Mouse (Mus musculus) adrenal gland, postnatal 25 days (tissue): ENCODE measurements at regions not wholly inside any gene's neighbourhood (a gene's known extent, or its start where the extent isn't known, plus 50 kb on each side); places are given as distances from the start of the nearest gene placed in this dataset.
A peak's percentile ranks its signal among the peaks of the same experiment; 100 is the strongest.

Source experiments
- DNase-seq: peaks from one replicate; pipeline ENCODE4 v3.0.0; 2021; ENCODE audit warnings: mixed read lengths

DNA sequence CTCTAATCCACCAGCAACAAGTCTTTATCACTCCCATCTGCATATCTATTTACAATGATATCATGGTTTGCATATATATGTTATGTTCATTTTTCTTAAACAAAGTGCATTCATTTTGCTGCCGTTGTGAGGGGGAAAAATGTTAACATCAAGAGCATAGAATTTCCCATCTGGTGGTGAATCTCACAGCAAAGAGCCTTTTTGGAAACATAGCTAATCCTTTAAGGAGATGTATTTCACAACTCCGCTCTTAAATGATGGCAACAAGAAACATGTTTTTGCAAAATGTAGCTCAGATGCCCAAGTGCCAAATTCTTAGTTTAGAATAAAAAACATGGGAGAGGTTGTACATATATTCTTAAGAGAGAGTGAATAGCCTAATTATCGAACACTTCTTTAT, 99.3 kb upstream of the Col1a2 start:
- DNase-seq, result no peak

DNA sequence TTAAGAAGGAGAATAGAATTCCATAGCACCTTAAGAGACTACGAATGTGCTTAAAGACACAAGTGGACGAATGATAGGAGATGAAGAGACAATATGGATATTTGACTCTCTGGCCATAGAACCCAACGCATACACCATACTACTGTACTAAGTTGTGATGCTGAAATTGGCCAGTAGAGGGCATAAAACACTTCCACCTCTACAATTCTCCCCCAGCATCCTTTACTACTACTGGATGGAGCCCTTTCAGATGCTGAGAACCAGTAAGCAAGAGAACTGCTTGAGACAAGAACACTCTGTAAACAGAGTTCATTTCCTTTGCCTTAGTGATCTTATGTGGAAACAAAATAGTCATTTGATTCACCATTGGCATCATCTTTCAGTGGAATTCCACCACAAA, 96.9 kb upstream of the Col1a2 start:
- no peak for DNase-seq

DNA sequence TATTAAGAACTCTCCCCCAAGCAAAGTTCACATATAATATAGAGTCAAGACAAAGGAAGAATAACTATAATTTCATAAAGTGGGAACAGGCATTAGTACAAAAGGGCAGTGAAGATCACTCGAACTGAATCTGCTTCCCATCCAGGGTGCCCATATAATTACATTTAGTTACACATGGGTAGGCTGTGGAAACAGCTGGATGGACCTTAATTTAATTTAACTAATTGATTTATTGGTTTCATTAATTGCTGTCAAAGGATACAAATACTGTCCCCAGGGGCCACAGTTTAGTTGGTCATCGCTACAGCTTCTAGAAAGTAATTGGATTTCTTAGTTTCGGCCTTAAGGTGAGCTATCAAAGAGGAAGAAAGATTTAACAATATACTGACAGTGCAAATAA, 91.4 kb upstream of the Col1a2 start:
- no peak for DNase-seq

- DNase-seq, result peak; percentile 65
These were observed 90.4 kb upstream of the Col1a2 start for GRCm38 (mm10) chr6:4414166-4414565.

DNA sequence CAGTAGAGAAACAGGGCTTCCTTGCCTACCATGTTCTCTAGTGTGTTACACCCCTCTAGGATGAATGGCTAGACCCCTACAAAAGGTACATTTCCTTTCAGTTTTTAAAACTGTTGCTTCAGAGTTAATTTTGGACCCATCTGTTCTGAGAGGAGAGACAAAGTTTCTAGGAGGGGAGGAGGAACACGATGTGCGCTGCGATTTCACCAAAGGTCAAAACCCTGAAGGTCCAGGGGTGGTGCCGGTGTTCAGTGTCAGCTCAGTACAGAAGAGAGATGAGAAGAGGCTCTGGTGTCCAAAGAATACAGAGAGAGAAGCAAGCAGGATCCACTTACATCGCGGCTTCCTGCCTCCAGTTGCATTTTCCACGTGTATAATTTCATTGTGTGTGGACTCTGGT, 89.4 kb upstream of the Col1a2 start:
- no peak for DNase-seq

- no peak for DNase-seq
These were observed 87.3 kb upstream of the Col1a2 start for GRCm38 (mm10) chr6:4417247-4417709.

GRCm38 (mm10) chr6:4418376-4418775, 86.2 kb upstream of the Col1a2 start:
- no peak for DNase-seq

DNA sequence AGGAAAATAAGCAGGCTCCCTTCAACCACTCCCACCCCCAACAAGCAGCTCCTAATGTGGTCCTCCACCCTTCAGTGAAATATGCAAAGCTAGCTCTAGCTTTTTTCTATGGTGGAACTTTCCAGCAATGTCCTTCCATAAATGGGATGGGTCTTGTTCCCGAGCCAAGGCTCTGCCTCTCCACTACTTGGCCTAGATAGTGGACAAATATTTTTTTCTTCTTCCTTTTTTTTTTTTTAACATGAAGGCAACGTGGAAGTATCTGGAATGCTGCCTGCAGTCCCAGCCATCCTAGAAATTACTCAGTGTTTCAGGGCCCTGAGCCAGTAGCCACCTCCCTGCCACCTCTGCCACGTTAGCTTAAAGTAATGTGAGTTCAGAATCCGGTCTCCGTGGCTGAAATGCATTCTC, 85.7 kb upstream of the Col1a2 start:
- DNase-seq, result peak; percentile 46

- DNase-seq, result no peak
These were observed 83.1 kb upstream of the Col1a2 start for GRCm38 (mm10) chr6:4421466-4421865.

- DNase-seq, result no peak
These were observed 77.5 kb upstream of the Col1a2 start for GRCm38 (mm10) chr6:4427122-4427521.

DNA sequence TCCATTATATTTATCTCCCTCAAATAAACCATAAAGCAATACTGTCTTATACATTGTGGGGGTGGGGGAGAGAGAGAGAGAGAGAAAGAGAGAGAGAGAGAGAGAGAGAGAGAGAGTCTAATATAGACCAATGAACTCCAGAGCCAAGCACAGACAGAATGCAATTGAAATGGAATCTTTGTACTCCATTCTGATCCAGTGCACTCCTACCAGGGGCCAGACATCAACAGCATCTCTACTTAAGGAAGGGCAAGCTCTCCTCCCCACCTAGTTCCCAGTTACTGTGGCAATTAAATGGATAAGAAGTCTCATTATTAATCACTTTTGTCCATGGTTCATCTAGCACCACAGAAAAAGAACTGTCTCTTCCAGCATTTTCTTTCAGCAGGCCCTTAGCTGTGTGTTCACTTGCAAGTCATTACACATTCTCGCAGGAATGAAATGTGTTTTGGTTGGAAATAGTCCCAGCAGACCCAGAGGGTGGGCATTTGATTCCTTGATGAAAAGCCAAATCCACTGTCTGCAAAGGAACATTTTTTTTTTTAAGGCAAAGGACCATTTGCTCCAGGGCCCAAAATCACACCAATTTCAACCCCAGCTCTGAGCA, 73.8 kb upstream of the Col1a2 start:
- no peak for DNase-seq

- DNase-seq, result no peak
These were observed 72.4 kb upstream of the Col1a2 start for GRCm38 (mm10) chr6:4432192-4432591.

DNA sequence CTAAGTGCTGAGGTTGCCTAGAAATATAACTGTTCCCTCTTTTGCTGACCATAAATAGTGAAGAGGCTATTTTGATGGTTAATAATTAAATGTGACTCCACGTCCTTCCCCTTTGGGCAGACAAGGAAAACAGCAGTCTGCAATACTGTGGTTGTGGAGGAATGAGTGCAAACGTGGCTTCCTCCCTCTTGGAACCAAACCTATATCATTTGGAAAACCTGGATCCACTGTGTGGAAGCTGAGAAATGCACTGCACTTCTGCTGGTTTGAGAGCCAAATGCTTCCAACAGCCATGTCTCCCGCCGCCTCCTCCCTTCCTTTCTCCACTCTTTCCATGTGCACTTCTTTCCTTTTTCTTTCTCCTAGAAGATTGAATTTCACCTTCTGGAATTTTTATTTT, 68.2 kb upstream of the Col1a2 start:
- DNase-seq, result no peak

- no peak for DNase-seq
These were observed 67.7 kb upstream of the Col1a2 start for GRCm38 (mm10) chr6:4436874-4437273.

GRCm38 (mm10) chr6:4441618-4442167, 62.9 kb upstream of the Col1a2 start:
- no peak for DNase-seq

- no peak for DNase-seq
These were observed 58.7 kb upstream of the Col1a2 start for GRCm38 (mm10) chr6:4445906-4446305.

DNA sequence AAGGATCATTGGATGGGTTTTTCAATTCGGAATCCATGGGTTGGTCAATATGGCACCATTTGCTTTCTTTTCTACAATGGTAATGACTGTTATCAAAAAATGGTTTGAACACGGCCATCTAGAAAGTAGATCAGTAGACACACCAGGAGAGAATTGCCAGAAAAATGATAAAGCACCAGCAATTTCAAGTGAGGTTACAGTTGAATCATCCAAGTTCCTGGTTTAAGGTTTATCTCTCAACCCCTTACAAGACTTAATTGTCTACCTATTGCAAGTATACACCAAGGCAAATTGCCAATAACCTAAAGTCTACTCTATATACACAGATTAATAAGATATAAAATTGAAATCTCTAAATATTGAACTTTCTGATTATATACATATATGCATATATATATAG, 53.4 kb upstream of the Col1a2 start:
- DNase-seq, result no peak
